Mouse (Mus musculus) bone marrow macrophage, adult 2 months (primary cell): Measurements from ENCODE around the gene Dennd1a. TPM values are rescaled to one million over a fixed set of nuclear protein-coding genes. Genes with fewer than 3 reads are reported as not detected.
"Not testable (repeated sequence)": the region's sequence is repeated elsewhere in the genome, so short reads cannot be mapped to it uniquely, and the experiment has no call there.

Experiments used
- H3K27ac ChIP-seq: 2 replicates; pipeline ENCODE4 v1.5.1; 2012; ENCODE audit warnings: low read depth, low read length; ENCODE audit not compliant: insufficient read depth
- H3K4me1 ChIP-seq: 2 replicates; pipeline ENCODE4 v1.6.1; 2012; ENCODE audit warnings: low read length; ENCODE audit not compliant: control insufficient read depth, insufficient read depth
- H3K4me3 ChIP-seq: 2 replicates; pipeline ENCODE4 v1.5.1; 2012; ENCODE audit warnings: mild to moderate bottlenecking, low read length, moderate library complexity; ENCODE audit not compliant: insufficient read depth
- CTCF ChIP-seq: IDR thresholded peaks from 2 replicates; pipeline ENCODE4 v1.5.1; 2012; ENCODE audit warnings: low read depth, mild to moderate bottlenecking, low read length, moderate library complexity
- POLR2A ChIP-seq: IDR thresholded peaks from 2 replicates; pipeline ENCODE4 v1.6.1; 2012; ENCODE audit warnings: mild to moderate bottlenecking, low read depth, low read length, borderline replicate concordance
- polyA plus RNA-seq: library from polyadenylated mRNA; stranded (reverse); fragments of >200 nt; gene quantifications from 2 replicates; pipeline ENCODE4 v1.2.4, GENCODE M21; 2012; ENCODE audit not compliant: missing spikeins, insufficient read depth, insufficient read length

Dennd1a gene
- polyA plus RNA-seq, 1 experiment, result 73.7 TPM

DNA sequence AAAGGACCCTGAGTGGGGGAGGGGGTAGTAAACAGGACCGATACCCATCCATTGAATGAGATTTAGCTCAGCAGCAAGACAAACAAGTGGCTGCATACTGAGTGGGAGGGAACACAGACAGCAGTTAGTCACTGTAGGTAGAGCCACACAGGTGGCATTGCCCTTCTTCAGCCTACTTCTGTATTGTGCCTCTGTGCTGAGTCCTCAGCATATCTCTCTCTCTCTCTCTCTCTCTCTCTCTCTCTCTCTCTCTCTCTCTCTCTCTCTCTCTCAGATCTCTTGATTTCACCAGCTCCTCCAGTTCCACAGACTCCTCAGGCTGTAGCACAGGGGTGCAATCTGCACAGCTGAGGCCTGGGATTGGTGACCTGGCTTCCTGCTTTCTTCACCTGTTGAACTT lies 347.2 kb downstream of the Dennd1a start:
- TF ChIP-seq POLR2A (no peak), CTCF (no peak)
- Histone ChIP-seq H3K4me3 (no peak overlapping the region), H3K4me1 (no peaks in the 10 kb centered on the region), H3K27ac (no peak overlapping the region)

DNA sequence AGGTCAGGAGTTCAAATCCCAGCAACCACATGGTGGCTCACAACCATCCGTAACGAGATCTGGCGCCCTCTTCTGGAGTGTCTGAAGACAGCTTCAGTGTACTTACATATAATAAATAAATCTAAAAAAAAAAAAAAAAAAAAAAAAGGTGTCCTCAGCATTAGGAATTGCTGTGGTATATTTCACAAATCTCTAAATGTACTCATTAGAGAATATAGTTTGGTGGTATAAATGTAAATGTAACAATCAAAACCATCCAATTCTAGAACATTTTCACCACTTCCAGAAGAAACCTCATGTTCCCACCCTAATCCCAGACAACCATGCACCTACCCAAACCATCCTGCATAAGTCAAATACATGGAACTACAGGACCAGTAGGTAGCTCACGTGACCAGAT lies 350.3 kb downstream of the Dennd1a start:
- not testable (repeated sequence) for H3K27ac ChIP-seq, H3K4me1 ChIP-seq, H3K4me3 ChIP-seq

DNA sequence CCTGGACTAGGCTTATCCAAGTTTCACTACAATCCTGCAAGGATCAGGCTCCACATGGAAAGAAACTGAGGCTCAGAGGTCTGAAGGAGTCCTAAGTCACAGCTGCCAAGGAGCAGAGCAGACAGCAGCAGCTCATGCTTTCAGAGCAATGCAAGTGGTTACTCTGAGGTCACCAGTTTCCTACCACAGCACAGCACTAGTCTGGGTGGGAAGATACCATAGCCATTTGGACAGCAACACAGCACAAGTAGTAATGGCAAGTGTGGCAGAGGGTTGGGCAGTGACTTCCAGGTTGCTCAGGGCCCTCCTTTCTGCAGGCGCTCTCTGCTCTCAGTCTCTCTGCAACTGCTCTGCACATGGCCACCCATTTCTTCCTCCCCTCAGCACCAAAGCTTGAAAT lies 354.9 kb downstream of the Dennd1a start:
- TF ChIP-seq POLR2A (no peak), CTCF (no peak)
- H3K4me3 ChIP-seq, result no peak overlapping the region
- no peaks in the 10 kb centered on the region for H3K4me1 ChIP-seq
- no peak overlapping the region for H3K27ac ChIP-seq

DNA sequence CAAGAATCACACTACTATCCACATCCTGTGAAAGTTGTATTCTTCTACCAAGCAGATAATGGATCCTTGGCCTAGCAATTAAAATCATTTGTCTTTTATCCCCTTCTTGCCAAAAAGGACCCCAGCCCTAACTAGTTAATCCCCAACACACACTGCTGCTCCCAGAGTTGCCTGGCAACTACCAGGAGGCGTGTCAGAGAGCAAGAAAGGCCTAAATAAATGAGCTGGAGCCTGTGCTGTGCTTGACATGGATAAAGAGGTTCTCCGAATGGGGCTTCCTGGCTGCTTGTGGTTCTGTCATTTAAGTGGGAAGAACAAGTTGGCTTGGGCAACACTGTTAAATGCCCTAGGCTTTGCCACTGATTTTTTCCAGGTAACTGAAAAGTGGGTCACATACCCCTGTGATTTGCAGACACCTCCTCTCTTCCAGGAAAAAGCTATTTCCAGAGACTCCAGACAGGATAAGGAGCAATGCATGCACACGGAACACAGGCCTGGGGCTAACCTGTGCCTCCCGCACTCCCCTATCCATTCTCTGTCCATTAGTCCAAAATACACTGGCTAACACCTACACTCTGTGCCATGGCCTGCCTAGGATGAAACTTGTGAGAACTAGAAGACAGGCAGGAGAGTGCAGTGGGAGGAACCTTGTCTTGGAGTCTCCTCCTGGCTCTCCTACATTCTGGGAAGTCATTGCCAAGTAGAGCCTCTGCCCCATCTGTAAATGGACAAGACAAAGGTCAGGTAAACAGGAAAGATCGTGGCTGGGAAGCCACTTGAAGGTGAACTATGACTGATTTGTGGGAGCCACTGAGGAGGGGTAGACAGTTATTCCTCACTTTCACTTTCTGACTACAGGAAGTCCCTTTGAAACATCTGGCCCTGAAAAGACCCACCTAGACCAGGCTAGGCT lies 355.9 kb downstream of the Dennd1a start:
- Histone ChIP-seq H3K4me1 (no peaks in the 10 kb centered on the region), H3K4me3 (no peak overlapping the region), H3K27ac (no peak overlapping the region)
- TF ChIP-seq POLR2A (no peak), CTCF (no peak)

DNA sequence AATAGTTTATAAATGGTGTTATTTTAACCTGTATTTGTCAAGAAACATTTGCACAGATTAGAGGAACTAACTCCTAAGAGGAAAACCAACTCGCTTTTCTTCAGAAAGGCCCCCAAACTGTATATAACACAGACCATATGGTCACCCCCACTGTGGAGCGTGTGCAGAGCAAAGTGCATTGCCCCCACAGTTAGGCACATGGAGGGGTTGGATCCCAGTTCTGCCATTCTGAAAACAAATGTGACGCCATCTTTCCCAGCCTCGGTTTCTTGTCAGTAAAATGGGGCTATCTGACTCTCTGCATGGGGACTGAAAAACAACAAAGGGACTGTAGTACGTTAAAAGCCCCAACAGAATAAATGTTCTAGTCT lies 361.1 kb downstream of the Dennd1a start:
- no peaks in the 10 kb centered on the region for H3K4me1 ChIP-seq
- H3K27ac ChIP-seq, result no peak overlapping the region
- no peak overlapping the region for H3K4me3 ChIP-seq
- TF ChIP-seq POLR2A (no peak), CTCF (no peak)

DNA sequence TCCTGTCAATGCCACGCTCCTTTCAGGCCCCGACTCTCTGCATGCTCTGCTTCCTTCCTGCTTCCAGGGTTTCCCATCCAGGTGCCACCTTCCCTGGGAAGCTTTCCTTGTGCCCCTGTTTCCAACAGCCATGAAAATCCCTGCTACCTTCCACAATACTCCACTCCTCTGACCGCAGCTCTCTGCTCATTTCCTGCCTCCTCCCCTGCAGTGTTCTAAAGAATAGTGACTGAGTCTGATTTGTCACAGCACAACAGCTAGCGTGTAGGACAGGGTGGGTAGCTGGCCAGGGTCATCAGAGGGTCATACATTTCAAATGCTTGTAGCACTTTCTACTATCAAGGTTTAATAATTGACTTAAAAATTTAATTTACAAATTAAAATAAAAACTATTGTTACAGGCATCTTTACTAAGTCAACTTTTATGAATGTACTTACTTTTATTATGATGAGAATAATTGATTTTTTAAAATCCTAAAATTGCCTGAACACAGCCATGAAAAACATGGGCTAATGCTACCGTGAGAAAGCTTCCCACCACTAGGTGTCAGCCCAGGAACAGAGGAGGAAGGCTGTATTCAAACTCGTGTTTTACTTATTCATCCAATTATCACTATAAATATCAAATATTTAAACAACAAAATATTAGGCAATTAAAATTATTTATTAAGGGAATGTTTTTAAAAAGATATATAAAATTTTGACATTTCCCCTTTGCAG lies 361.6 kb downstream of the Dennd1a start:
- TF ChIP-seq CTCF (no peak), POLR2A (no peak)
- H3K4me3 ChIP-seq, result no peak overlapping the region
- H3K4me1 ChIP-seq, result no peaks in the 10 kb centered on the region
- no peak overlapping the region for H3K27ac ChIP-seq

DNA sequence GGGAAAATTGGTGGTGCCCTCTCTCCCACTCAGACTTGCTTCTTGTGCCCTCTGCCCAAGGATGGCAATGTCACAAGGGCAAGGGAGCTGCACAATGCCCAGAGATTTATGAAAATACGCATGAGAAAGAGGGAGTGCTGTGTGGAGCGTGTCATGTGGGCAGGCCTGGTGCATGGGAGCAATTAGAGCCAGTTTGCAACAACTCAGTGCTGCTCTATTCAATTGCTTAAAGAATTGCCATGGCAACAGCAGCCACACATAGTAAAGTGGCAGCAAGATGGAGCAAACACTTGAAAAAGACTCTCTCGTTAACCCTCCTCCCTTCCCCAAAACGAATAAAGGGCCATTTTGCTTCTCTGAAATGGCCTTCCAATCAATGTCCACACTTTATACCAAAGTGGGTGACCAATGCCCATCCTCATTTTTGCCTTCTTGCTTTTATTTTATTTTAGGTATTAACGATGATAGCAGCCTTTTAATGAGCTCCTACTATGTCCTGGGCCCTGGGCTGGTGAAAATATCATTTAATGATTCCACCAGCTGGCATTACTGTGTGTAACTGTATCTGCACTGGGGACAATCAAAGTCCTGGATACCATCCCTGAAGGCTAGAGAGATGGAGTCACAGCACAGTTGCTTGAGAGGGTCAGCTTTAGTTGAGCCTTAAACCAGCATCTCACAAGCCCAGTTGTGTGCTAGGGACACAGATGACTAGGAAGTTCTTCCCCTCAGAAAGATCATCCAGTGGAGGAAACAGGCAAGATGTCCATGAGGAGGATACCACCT lies 378.3 kb downstream of the Dennd1a start:
- no peak overlapping the region for H3K27ac ChIP-seq
- H3K4me3 ChIP-seq, result no peak overlapping the region
- H3K4me1 ChIP-seq, result no peaks in the 10 kb centered on the region
- no peak for TF ChIP-seq POLR2A
- no peak for TF ChIP-seq CTCF

DNA sequence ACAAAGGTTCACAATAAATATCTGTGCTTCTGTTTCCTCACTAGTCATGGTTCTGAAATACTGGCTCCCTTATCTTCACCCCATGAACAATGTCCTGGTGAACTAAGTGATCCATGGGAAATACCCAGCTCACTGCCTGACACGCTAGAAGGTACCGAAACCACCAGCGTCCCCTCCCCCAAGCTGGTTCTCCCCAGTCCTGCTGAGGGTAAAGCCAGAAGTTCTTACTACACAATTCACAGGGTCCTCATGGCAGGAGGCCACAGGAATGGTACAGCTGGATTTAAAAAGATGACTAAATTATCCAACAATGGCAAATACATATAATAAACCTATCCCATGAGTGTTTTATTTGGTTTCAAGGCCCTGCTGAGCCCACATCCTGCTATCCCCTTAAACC lies 378.9 kb downstream of the Dennd1a start:
- Histone ChIP-seq H3K27ac (no peak overlapping the region), H3K4me1 (no peaks in the 10 kb centered on the region), H3K4me3 (no peak overlapping the region)
- TF ChIP-seq POLR2A (no peak), CTCF (no peak)

DNA sequence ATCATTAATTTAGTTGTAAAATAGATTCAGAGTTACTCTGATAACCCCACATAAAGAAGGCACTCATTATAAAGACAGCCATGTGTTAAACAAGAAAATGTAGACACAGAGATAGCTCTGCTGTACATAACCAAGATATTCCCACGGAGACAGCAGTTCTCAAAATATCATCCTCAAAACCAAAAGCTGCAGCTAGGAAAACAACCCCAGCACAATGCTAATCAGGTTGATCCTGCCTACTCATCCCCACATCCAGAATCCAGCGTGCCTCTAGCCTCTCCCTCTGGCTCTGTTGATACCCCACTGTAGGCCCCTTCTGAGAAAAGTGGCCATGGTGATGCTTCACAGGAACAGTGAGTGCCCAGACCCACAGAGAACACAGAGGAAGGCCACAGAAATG lies 380.9 kb downstream of the Dennd1a start:
- TF ChIP-seq CTCF (no peak), POLR2A (no peak)
- Histone ChIP-seq H3K4me1 (no peaks in the 10 kb centered on the region), H3K27ac (no peak overlapping the region), H3K4me3 (no peak overlapping the region)

DNA sequence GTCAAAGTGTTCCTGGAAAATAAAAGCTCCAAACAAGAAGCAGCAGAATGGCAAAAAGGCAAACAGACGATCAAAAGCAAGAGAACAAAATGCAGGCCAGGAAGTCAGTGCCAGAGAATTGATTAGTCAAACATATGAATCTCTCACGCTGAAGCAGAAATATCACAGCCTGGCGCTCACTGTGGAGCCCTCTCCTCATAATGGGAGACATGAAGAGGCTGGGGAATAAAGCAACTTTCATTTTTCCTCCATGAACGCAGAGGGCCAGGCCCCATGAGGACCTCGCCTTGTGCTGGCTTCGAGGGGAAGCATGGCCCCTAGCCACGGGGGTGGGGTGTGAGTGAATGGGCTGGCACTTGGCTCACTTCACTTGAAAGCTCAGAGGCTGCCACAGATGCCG lies 383.9 kb downstream of the Dennd1a start:
- Histone ChIP-seq H3K4me1 (no peaks in the 10 kb centered on the region), H3K4me3 (no peak overlapping the region), H3K27ac (no peak overlapping the region)
- TF ChIP-seq CTCF, result no peak
- no peak for TF ChIP-seq POLR2A
